Mouse (Mus musculus): Measurements from ENCODE around the gene Mgat5.

Mgat5 gene

DNA sequence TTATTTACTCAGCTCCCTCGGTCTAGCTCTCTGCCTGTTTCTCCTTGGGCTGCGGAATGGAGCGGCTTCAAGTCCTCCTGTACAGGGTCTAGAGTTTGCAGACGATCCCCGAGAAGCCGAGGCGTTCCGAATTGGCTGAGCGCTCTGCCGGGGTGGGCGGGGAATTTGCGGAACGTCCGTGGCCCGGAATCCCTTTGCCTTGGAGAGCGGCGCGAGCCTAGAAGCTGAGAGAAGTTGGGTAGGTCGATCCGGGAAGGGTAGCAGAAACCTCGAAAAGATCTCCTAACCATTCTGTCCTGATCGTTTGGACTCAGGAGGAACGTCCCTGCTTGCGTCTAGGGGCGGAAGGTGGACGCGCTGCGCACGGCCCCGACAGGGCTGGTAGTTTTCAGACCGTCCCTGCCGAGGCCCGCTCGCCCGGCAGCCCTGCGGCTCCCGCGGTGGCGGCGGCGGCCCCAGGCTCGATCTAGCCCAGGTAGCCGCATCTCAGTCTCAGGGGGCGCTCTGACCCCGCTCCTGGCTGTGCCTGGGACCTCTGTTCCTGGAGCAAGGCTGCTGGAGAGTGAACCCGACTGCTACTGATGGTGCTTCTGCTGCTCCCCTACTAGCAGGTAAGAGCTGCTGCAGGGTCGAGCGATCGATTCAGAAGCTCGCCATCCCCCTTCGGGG, at the start of gene Mgat5:
Gene Mgat5, plus strand, starts transcription at position 199 of the 669 bp plus-strand sequence.
- peak; percentile 67 to 76 for DNase-seq (ENCODE audit: low read depth in 1 of 2, low spot score in 2 of 2)

DNA sequence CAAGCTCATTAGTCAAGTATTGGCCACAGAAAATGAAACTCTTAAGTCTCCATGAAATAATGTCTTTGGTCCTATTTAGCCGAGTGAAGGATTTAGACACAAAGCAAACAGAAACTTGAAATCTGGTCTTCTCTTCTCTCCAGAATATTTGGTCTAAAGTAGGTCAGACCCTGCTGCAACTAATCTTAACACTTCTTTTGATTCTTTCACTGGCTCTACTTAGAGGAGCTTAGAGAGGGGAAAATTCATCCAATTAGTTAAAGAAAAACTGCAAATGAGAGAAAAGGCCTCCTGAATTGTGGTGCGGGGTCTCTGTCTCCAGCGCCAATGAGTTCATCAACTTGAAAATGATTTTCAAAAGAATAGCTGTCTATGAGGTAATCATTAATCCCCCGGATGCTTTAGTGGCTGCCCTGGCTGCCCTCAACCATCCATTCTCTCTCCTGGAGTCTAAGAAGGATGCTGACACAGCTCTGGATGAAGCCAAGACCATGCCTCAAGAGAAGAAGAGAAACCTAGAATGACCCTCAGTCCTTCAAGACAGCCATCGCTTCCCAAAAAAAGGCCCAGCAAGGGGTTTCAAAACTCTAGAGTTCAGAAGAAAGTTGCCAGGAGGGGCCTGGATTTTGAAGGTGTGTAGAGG, 44.6 kb upstream of the Mgat5 start:
- no peak for DNase-seq (ENCODE audit: low read depth in 1 of 2, low spot score in 2 of 2)

DNA sequence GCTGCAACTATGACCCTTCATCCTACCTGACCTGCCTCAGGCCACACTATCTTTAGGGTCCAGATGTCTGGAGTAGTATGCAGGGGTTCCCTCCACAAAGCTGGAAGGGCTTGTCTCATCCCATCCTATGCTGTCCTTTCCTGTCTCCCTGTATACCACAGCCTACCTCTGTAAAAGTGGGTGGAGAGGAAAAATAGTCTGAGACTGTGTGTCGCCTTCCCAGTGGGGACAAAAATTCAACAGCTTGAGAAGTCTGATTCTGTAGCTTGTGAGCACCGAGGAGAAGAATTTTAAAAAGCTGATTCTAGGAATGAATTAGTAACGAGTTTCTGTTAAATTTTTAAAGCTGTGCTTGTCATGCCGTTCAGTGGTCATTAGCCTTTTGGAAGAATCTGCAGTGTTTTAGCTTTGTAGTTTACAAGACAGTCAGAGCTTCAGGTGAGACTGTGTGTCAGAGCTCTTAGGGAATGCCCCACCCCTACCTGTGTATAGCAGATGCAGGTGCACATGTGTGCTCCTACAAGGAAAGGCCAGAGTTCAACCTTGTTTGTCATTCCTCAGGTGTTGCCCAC, 40.1 kb upstream of the Mgat5 start:
- DNase-seq (ENCODE audit: low read depth in 1 of 2, low spot score in 2 of 2) = no peak

DNA sequence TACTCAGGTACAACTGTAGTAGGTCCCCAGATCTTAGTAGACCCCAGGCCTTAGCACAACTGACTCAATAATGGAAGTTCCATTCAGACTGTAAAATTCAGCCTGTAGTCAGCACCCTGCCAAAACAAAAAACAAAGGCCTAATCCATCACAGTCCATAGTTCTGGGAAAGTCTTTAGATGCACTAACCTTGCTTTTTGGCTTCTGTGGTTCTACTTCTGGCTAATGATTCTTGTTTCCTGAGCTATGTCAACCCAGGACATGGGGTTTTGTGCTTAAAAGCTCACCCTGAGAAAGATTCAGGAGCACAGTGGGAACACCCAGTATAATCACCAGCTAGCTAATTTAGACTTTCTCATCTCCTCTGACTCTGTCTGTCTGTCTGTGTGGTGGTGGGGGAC, 38.3 kb upstream of the Mgat5 start:
- DNase-seq (ENCODE audit: low read depth in 1 of 2, low spot score in 2 of 2) = no peak

DNA sequence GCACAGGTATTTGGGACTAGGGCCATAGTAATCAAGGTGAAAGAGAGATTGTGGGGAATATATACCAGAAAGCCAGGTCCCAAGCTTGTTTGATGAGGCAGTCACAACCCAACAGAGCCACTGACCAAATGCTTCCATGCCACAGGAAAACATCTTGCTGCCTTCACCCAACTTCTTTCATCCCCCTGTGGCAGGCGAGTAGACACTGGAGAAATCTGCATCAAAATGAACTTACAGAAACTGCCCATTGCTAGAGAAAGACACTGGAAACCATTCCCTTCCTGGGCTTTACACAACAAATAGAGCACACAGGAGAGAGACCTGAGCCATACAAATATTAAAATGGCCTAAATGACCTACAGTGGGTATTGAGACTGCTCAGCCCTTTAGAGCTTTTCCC, 37.2 kb upstream of the Mgat5 start:
- DNase-seq (ENCODE audit: low read depth in 1 of 2, low spot score in 2 of 2) = no peak

DNA sequence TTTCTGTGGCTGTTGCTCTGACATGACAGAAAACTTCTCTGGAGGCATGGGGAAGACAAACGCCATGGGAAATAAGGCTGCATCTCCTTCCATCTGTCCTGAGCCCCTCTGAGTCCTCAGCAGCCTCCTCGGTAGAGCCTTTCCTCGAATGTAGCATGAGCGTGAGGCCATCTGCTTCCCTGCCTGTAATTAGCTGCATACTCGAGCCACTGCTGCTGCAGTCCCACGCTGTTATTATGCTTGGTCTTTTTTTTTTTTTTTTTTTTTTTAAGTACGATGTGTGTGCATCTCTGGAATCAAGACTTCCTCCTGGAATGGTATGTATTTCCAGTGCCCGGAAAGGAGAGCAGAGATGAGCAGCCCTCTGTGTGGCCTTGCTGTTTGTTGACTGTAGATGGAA, 36.6 kb upstream of the Mgat5 start:
- DNase-seq (ENCODE audit: low read depth in 1 of 2, low spot score in 2 of 2) = no peak

DNA sequence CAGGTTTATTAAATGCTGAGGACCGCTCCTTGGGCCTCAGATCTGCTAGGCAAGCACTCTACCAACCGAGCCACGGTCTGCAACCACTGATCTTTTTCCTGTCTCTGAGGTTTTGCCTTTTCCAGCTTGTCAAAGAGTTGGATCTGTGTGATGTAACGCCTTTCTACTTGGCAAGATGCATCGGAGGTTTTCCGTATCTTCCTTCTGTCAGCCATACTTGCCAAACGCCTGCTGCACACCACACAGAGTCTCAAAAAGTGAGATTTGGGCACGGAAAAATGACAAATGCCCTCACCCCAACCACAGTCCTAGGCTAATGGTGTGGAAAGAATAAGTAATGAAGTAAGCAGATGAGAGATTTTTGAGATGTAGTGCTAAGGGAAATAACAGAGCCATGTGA, 35.3 kb upstream of the Mgat5 start:
- DNase-seq (ENCODE audit: low read depth in 1 of 2, low spot score in 2 of 2) = no peak

DNA sequence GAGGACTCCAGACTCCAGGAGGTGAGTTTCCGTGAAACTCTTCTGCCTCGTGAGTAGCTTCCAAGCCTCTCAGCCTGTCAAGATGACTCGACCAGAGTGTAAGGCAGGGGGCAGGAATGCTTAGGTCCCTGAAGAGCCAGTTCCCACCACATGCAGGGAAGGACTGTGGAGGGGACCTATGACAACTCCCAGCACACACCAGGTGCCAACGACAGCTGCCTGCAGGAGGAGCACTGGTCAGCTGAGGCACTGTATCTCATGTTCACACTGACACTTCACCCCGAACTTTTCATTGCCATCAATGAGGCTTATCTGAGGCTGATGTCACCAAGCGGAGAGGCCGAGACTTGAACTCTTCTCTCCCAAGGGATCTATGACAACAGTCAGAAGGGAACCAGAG, 33.5 kb upstream of the Mgat5 start:
- no peak for DNase-seq (ENCODE audit: low read depth in 1 of 2, low spot score in 2 of 2)

DNA sequence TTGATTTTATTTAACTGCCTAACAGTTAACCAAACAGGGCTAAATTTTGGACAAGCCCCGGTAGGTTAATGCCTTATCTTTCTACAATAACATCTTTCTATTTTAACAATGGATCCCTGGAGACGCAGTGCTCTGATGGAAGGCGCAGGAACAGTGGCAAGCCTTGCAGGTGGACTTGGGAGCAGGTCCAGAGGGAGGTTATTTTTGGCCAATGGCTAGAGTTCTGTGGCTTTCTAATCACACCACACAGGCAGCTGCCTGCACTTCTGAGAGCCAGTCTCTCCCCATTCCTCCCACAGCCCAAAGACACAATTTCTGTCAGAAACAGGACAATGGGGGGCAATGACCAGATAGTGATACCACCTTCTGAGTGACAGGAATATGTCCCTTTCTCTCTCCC, 31.4 kb upstream of the Mgat5 start:
- no peak for DNase-seq (ENCODE audit: low read depth in 1 of 2, low spot score in 2 of 2)

DNA sequence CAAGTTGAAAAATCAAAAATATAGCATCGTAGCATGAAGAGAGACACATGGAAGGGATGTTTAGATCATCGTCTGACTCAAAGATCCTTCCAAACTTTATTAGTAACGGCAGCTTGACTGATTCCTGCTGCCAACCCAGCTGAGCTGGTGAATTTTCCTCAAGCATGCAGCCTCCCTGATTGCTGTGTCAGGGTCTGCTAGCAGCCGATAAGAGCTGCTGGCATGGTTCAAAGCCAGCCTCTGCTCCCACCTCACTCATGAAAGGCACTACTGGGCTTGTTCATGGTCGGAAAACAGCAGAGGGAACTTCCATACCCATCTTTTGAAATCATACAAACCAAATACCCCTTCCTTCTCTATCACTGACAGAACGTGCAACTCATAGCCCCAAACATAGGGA, 12.4 kb upstream of the Mgat5 start:
- no peak for DNase-seq (ENCODE audit: low read depth in 1 of 2, low spot score in 2 of 2)

DNA sequence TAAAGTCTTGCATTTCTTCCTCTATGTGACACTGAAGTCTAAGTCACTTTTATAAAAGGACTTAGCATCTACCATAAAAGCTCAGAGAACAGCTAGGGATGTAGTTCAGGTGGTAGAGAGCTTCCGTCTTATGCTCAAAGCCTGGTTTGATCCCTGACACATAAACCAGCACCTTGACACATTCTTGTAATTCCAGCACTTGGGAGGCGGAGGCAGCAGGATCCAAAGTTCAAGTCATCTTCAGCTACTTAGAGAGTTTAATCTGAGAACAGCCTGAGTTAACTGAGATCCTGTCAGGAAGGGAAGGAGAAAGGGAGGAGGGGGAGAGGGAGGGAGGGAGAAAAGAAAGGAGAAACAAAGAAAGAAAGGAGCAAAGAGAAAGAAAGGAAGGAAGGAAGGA, 5.6 kb upstream of the Mgat5 start:
- DNase-seq (ENCODE audit: low read depth in 1 of 2, low spot score in 2 of 2) = no peak

DNA sequence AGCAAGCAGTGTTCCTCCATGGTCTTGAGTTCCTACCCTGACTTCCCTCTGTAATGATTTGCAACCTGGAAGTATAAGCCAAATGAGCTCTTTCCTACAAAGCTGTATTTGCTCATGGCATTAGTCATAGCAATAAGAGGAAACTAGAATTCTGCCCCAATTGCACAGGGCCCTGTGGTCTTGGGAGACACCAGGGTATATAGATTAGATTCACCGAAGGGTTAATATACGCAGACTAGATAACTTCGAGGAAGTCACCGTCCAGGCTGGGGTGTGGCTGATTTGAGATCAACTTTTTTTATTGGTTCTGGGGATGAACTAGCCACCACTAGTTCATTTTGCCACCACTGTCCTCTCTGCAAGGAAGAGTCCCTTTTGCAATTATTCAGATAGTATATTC, 2.5 kb upstream of the Mgat5 start:
- DNase-seq (ENCODE audit: low read depth in 1 of 2, low spot score in 2 of 2) = no peak

DNA sequence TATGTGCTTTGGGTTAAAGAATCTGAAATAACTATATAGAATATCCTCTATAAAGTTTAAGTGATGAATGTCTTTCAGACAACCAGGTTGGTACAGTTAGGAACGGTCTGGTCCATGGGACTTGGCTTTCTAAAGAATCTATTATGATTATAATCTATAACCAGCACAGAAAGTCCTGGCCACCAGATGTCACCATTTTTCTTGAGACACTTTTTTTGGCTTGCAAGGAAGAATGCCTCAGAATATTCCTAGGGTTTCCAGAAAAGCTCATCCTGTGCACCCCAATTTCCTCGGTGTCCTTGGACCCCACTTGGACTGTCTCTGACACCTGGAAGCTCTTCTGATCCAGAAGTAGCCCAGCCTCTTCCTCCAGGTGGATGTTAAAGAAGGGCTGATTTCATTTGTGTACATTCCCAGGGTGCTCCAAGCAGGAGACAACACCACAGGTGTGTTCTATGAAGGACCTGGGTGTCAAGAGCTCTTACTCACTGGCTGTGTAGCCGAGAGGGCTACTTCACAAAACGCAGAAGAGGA, 1.5 kb upstream of the Mgat5 start:
- no peak for DNase-seq (ENCODE audit: low read depth in 1 of 2, low spot score in 2 of 2)

DNA sequence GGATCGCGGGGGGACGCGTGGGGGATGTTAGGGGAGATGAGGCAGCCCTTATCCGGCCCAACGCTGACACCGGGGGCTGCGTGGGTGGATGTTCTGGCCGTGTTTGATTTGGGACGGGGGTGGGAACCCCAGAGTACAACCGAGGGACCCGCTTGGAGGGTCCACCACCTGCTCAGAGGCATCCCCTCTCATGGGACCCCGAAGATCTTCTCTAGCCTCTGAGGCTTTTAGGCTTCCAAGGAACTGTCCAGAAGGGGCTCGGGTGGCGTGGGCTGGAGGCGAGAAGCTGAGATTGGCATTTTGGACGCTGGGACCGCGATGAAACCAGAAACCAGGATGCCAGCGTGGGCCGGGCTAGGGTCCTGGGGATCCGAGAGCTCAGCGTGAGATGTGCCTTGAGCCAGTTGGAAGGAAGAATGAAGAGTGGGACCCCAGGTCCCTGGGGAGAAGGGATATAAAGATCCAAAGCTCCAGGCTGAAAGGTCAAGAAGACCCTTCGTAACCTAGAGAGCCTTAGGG, 745 bp downstream of the Mgat5 start:
- DNase-seq (ENCODE audit: low read depth in 1 of 2, low spot score in 2 of 2) = no peak

DNA sequence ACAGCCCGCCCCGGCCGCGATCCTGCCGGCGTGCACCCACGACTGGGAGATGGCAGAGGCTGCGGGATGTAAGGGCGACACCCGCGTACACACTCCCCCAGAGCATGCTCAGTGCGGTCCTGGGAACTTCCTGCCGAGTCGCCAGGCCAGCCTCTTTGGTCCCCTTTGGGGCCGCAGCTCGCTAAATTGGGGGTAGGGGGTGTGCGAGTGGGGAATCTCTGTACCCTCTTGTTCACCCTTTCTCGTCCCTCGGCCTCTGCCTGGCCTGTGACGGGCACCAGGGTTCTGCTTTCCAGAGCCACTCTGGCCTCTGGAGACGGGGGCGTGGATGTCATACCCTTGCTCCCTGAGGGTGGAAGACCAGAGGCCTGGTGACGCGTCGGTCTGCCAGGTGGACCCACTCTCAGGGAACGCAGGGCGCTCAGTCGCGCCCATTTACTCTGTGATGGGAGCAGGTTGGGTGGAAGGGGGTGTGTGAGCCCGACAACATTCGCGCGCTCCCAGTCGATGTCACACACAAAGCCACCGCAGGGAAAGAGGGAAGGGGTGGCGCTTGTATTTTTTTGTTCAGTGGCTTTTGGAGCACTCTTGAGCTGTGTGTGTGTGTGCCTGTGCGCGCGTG, 1.3 kb downstream of the Mgat5 start:
- peak in 1 of 2 experiments; percentile 13 for DNase-seq (ENCODE audit: low read depth in 1 of 2, low spot score in 2 of 2)

DNA sequence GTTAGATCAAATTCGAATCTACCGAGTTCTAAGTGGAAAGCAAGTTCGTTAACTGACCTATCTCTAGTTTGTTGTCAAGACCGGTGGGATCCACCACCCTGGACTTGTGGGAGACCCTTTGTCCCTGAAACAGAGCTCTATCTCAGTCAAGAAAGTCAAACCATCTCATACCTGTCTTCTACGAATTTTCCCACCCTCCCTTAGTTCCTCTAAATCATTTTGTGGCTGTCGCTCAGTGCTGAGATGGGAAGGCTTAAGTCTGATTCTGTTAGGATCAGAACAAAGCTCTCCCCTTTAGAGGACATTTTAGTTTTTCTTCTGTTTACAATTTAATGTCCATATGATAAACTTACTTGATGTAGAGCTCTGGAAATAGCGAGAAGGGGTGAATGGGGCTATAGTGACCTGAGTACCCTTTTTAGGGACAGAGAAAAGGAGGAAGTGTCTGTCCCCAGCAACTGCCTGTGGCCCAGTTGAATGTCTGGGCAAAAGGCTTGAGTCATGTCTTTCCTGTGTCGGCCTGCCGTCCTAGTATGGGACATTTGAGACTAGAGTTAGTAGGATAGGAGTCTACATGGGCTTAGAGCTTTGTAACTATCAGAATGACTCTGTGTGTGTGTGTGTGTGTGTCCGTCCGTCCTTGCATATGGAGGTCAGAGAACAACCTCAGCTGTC, 2.2 kb downstream of the Mgat5 start:
- no peak for DNase-seq (ENCODE audit: low read depth in 1 of 2, low spot score in 2 of 2)

DNA sequence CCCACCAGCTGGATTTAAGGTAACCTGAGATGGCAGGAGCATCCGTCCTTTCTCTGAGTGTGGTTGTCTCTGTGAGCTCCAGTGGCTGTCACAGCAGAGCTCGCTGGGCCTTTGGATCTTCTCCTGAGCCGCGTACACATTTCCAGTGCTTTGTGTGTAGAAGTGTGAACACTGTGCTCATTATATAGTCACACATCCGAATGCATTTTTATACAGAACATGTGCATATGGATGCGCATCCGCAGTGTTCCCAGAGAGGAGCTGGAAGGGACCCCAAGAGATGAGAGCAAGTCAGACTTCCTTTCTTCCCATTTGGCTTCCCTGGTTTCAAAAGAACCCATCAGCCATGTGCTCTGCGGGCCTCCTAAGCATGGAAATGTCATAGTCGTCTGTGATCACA, 3.4 kb downstream of the Mgat5 start:
- DNase-seq (ENCODE audit: low read depth in 1 of 2, low spot score in 2 of 2) = no peak

DNA sequence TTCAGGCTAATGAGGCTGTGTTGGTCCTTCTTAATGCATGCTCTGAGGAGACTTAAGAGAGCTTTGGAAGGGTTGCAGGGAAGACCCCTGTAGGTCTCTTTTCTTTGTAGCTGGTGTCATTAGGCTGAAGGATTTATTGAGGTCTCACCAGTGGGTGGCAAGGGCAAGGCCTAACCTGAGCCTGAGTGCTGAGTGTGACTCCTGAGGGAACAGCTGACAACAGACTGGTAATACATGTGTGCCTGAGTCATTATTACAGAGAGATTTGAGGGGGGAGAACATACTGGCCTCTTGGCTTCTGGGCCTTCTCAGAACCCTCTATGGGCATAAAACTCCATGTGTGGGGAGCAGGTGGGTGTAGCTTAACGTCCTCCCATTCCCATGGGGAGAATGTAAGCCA, 8.0 kb downstream of the Mgat5 start:
- DNase-seq (ENCODE audit: low read depth in 1 of 2, low spot score in 2 of 2) = no peak

DNA sequence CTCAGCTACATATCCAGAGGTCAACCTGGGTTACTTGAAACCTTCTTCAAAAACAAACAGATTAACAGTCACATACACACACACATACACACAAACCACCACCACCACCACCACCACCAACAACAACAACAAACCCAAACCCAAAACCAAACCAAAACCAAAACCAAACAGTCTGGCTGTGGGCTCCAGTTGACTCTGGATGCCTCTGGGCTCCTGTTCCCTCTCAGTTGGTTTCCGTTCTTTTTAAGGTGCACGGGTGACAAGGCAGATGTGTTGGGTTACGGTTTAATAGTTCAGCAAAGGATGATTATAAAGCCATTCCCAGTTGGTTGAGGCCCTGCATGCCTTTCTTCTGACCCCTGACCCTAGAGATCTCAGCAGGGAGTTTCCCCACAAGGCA, 8.6 kb downstream of the Mgat5 start:
- DNase-seq (ENCODE audit: low read depth in 1 of 2, low spot score in 2 of 2) = no peak

DNA sequence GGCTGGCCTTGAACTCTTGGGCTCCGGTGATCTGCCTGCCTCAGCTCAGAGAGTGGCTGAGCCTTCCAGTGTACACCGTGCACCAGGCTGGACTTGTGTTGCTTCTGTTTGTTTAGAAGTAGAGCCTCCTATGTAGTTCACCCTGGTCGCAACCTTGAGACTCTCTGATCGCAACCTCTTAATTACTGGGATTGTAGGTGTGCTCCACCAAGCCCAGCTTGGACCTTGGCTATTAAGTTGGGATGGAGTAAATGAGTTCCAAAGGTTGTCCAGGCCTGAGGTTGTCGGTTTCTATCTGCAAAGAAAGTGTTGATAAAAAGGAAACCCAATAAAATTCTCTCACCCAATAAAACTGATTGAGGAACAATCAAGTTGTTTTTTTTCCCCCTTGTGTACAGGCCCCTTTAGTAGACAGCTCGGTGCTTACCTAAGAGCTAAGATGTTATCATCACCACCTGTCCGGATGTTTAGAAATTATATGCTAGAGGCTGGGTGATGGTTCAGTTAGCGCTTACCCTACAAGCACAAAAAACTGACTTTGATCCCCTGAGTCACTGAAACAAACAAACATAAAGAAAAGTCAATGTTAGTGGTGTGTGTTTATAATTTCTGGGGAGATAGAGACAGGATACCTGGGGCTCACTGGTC, 9.9 kb downstream of the Mgat5 start:
- DNase-seq (ENCODE audit: low read depth in 1 of 2, low spot score in 2 of 2) = no peak

DNA sequence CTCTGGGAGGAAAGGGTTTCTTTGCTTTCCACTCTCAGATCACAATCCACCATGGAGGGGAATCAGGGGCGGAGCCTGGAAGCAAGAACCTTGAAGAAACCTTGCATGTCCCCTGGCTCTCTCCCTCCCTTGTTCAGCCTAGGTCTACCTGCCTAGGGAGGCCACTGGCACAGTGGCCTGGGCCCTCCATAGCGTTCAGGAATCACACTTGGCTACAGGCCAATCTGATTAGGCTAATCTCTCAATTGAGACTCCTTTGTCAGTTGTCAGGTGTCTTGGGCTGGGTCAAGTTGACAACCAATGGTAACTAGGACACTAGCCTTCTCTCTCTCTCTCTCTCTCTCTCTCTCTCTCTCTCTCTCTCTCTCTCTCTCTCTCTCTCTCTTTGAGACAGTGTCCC, 12.2 kb downstream of the Mgat5 start:
- no peak for DNase-seq (ENCODE audit: low read depth in 1 of 2, low spot score in 2 of 2)

Data from monocyte, adult 2 months (primary cell).